Mouse (Mus musculus) cerebellum, adult 2 months (tissue): ENCODE measurements at regions not wholly inside any gene's neighbourhood (a gene's known extent, or its start where the extent isn't known, plus 50 kb on each side); places are given as distances from the start of the nearest gene placed in this dataset.

Experiments
- CTCF ChIP-seq: fragments of 200-500 bp; IDR thresholded peaks from 2 replicates; pipeline ENCODE4 v1.5.1; 2011; ENCODE audit warnings: low read depth, mild to moderate bottlenecking, control low read depth, low read length, moderate library complexity, borderline replicate concordance; ENCODE audit not compliant: insufficient read depth
- POLR2A ChIP-seq: fragments of 200-500 bp; IDR thresholded peaks from 2 replicates; pipeline ENCODE4 v1.6.1; 2011; ENCODE audit warnings: low read length, control low read depth, borderline replicate concordance; ENCODE audit not compliant: insufficient read depth

GRCm38 (mm10) chr1:104605301-104605700 lies 163.0 kb upstream of the Cdh20 start:
- TF ChIP-seq CTCF (no peak), POLR2A (no peak)
